Mouse (Mus musculus): Measurements from ENCODE around the gene Arpc2. TPM values are rescaled to one million over a fixed set of nuclear protein-coding genes. Genes with fewer than 3 reads are reported as not detected.
"Not testable (repeated sequence)": the region's sequence is repeated elsewhere in the genome, so short reads cannot be mapped to it uniquely, and the experiment has no call there.

The Arpc2 gene
- polyA plus RNA-seq, 1 experiment from 2014 or later: 413 TPM

DNA sequence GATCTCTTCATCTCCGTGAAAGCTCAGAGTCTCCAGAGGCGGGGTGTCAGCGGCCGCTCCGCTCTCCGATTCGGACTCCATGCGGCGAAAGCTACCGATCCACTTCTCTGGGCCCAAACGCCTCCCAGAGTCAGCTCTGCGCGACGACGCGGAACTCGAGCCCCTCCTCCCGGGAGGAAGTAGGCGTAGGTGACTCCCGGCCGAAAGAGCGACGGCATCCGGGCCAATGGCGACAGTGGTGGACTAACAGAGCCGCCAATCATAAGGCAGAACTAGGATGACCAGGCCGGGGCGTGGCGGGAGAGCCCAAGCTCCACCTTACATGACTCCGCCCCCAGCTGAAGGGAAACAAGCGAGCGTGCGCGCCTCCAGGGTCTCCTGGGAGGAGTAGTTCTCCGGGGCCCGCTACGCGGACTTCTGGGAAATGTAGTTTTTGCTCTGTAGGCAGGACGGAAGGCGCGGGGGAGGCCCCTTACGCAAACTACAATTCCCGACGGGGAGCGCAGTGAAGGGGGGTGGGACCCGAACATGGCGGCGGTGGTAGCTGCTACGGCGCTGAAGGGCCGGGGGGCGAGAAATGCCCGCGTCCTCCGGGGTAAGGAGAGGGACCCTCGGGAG lies 48.8 kb downstream of the Arpc2 start, which contains the start of the genes Aamp and Pnkd:
Gene Aamp, minus strand, starts transcription at position 196 of the 618 bp plus-strand sequence.
Gene Pnkd, plus strand, starts transcription at position 388 of the 618 bp plus-strand sequence.
- Histone ChIP-seq H3K27ac (peak within 1 kb of the TSS; percentile 85), H3K4me2 (peak within 1 kb of the TSS; percentile 78), H3K9ac (peak within 1 kb of the TSS; percentile 82), H3K27me3 (no peaks in the 10 kb centered on the region), H3K36me3 (peaks cover 47% of the 10 kb centered on the region), H3K4me1 (replicated peaks) (peaks cover 57% of the 10 kb centered on the region), H3K4me3 (peak within 1 kb of the TSS; percentile 79), H3K9me3 (replicated peaks) (no peaks in the 10 kb centered on the region)
- ATAC-seq (replicated peaks; ENCODE audit: insufficient number of reproducible peaks, insufficient read depth, low FRiP score, low read depth): peak; percentile 96
- under 1% methylated on average over 56 of the region's 56 CpGs for WGBS

DNA sequence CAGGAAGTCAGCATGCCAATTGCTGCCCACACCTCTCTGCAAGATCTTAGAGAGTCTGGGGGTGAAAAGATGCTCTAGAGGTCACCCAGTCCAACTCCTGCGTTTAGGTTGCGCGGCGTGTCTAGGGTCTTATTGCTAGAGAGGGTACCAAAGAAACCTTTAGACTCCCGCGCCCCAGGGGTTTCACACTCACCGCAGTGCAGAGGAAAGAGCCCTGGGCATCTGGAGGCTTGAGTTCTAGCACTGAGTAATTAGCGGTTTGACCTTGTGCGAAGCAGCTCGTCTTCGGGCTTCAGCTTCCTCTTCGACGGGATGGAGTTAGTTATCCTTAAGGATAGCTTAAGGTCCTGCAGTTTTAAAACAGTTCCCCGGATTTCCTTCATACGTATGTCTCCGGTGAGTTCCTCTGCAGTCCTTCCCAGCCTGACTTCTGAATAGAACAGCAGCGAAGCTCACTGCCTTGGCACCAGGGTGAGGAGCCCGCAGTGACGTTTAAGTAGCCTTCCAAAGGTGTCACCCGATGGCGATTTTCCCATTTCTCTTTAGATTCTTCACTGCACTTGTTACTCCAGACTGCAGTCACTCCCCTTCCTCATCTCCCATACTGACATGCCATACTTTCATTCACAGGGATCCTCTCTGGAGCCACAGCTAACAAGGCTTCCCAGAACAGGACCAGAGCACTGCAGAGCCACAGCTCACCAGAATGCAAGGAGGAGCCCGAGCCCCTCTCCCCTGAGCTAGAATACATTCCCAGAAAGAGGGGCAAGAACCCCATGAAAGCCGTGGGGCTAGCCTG lies 49.5 kb downstream of the Arpc2 start:
- H3K27ac ChIP-seq: peak overlapping the region; percentile 63

DNA sequence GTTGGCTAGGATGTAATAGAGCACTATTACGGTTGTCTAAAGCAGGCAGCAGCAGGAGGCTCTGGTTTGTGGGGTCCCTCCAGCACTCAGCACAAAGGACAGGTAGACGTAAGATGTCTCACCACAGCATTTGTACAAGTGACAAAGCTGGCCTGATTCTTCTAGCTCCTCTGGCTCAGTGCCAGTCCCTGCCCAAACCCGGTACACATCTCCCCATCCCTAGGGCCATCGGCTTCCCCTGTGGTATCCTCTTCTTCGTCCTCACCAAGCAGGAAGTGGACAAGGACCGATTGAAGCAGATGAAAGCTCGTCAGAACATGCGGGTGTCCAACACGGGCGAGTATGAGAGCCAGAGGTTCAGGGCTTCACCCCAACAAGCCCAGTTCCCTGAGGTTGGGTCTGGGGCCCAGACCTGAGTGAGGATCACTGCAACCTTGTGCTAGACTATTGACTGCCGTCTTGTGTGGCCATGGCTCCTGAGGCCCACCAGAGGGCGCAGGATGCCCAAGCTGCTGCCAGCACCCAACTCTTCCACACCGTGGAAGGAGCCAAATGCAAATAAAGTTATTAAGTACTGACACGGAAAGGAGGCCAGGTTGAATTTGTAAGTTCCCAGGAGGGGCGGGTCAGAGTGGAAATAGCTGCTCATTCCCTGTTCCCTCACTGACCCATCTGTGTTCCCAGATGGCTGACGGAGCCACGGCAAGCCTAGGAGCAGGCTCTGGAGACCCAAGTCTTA lies 51.2 kb downstream of the Arpc2 start:
- not testable (repeated sequence) for H3K27me3 ChIP-seq; H3K4me3 ChIP-seq; H3K9ac ChIP-seq; H3K4me2 ChIP-seq; H3K9me3 ChIP-seq (replicated peaks); H3K27ac ChIP-seq; ATAC-seq (replicated peaks; ENCODE audit: insufficient number of reproducible peaks, insufficient read depth, low FRiP score, low read depth)
- Histone ChIP-seq H3K36me3 (peaks cover 34% of the 10 kb centered on the region), H3K4me1 (replicated peaks) (peaks cover 77% of the 10 kb centered on the region)
- whole genome bisulfite sequencing: 58% methylated on average over 15 of the region's 17 CpGs

More for the DNA sequence above, 49.5 kb downstream of the Arpc2 start:
- peaks cover 65% of the 10 kb centered on the region for H3K4me1 ChIP-seq (replicated peaks)
- peak; percentile 0; the same call in 1 of the 2 replicates for ATAC-seq (replicated peaks; ENCODE audit: insufficient number of reproducible peaks, insufficient read depth, low FRiP score, low read depth)
- H3K9ac ChIP-seq: peak overlapping the region; percentile 75
- WGBS: 4% methylated on average over 23 of the region's 23 CpGs
- no peaks in the 10 kb centered on the region for H3K9me3 ChIP-seq (replicated peaks)
- H3K27me3 ChIP-seq: no peaks in the 10 kb centered on the region
- H3K4me2 ChIP-seq: peak overlapping the region; percentile 62
- peaks cover 41% of the 10 kb centered on the region for H3K36me3 ChIP-seq
- H3K4me3 ChIP-seq: peak overlapping the region; percentile 79

DNA sequence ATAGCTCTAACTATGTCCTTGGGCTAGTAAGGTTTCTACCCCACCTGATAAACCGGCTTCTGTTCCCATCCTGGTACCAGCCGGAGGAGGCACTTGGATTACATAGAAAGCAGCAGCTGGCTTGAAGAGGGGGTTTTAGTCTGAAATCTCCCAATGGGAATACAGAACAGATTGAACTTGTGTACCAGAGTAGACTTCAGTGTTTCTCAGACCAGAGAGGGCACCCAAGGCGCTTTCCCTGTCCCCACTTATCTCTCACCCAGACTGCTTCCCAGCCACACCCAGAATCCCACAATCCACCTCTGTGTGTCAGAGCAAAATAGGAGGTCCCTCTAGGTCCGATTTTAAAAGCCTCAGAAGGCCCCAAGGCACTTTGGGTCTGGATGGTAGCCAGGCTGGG lies 52.4 kb downstream of the Arpc2 start:
- H3K4me3 ChIP-seq: no peak overlapping the region
- no peaks in the 10 kb centered on the region for H3K9me3 ChIP-seq (replicated peaks)
- H3K36me3 ChIP-seq: peaks cover 32% of the 10 kb centered on the region; the same call in 1 of the 2 replicates
- WGBS: 61% methylated on average over 4 of the region's 4 CpGs
- peak overlapping the region; percentile 89 for H3K27ac ChIP-seq
- H3K27me3 ChIP-seq: no peaks in the 10 kb centered on the region
- H3K9ac ChIP-seq: no peak overlapping the region
- no peak for ATAC-seq (replicated peaks; ENCODE audit: insufficient number of reproducible peaks, insufficient read depth, low FRiP score, low read depth)
- peaks cover 75% of the 10 kb centered on the region for H3K4me1 ChIP-seq (replicated peaks)
- H3K4me2 ChIP-seq: no peak overlapping the region

DNA sequence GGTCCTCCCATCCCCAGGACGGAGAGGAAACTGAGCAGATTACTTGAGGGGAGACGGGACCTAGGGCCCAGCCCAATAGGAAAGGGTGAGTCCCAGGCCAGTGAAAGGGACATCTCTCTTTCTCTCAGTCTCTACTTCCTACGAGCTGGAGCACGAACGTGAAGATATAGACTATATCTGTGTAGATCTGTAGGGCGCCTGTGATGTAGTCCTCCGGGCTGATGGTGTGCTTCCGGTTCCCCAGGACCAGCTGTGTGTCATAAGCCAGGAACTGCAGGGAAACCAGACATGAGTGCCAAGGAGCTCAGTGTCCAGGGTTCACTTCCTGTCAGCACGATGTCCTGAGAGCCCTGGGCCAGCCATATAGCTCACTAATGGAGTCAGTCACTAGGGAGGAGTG lies 53.4 kb downstream of the Arpc2 start:
- H3K4me1 ChIP-seq (replicated peaks): peaks cover 79% of the 10 kb centered on the region
- no peak for ATAC-seq (replicated peaks; ENCODE audit: insufficient number of reproducible peaks, insufficient read depth, low FRiP score, low read depth)
- peaks cover 35% of the 10 kb centered on the region; the same call in 1 of the 2 replicates for H3K36me3 ChIP-seq
- H3K4me2 ChIP-seq: no peak overlapping the region
- H3K27ac ChIP-seq: peak overlapping the region; percentile 89
- H3K4me3 ChIP-seq: no peak overlapping the region
- no peaks in the 10 kb centered on the region for H3K27me3 ChIP-seq
- WGBS: 66% methylated on average over 9 of the region's 9 CpGs
- H3K9ac ChIP-seq: no peak overlapping the region; the same call in 1 of the 2 replicates
- no peaks in the 10 kb centered on the region for H3K9me3 ChIP-seq (replicated peaks)

DNA sequence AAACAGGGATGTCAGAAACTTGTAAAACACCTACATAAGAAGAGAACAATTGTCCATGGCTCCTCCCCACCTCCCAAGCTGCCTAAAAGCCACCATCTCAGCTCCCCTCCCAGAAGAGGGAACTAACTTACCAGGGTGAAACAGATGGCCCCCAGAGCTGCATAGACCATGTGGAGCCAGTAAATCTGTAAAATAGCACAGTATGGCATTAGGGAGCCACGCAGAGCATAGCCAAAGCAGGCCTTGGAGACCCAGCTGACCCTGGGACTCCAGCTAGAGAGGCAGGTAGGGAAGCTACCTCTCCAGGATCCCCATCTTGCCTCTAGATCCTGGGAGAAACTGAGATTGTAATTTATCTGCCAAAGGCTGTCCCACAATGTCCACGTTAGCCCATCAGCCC lies 53.9 kb downstream of the Arpc2 start:
- Histone ChIP-seq H3K9me3 (replicated peaks) (no peaks in the 10 kb centered on the region), H3K9ac (no peak overlapping the region), H3K27ac (peak overlapping the region; percentile 89), H3K27me3 (no peaks in the 10 kb centered on the region), H3K4me2 (no peak overlapping the region; the same call in 1 of the 2 replicates), H3K4me1 (replicated peaks) (peaks cover 83% of the 10 kb centered on the region), H3K4me3 (no peak overlapping the region), H3K36me3 (peaks cover 35% of the 10 kb centered on the region; the same call in 1 of the 2 replicates)
- 60% methylated on average over 2 of the region's 2 CpGs for WGBS
- ATAC-seq (replicated peaks; ENCODE audit: insufficient number of reproducible peaks, insufficient read depth, low FRiP score, low read depth): no peak

DNA sequence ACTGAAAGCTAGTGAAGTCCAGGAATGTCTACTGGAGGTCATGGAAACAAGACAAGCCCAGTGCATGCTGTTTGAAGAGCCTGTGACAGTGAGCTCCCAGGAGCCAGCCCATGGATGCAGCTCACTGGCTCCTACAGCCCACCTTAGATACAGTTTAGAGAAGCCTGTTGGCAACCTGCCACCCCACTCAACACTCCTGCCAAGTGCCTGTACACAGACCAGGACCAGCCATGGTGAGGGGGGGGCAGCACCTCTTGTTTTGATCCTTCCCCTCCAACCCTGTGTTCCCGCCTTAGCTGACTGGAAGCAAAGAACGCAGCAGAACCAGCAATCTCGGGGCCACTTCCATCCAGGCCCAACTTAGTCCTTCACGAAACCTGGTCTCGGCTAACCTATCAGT lies 54.3 kb downstream of the Arpc2 start:
- Histone ChIP-seq H3K27me3 (no peaks in the 10 kb centered on the region), H3K4me3 (no peak overlapping the region), H3K4me2 (peak overlapping the region; percentile 8; the same call in 1 of the 2 replicates), H3K9ac (no peak overlapping the region), H3K27ac (peak overlapping the region; percentile 89), H3K36me3 (peaks cover 35% of the 10 kb centered on the region; the same call in 1 of the 2 replicates), H3K9me3 (replicated peaks) (no peaks in the 10 kb centered on the region), H3K4me1 (replicated peaks) (peaks cover 87% of the 10 kb centered on the region)
- peak; percentile 80 for ATAC-seq (replicated peaks; ENCODE audit: insufficient number of reproducible peaks, insufficient read depth, low FRiP score, low read depth)
- WGBS: 36% methylated on average over 5 of the region's 5 CpGs

DNA sequence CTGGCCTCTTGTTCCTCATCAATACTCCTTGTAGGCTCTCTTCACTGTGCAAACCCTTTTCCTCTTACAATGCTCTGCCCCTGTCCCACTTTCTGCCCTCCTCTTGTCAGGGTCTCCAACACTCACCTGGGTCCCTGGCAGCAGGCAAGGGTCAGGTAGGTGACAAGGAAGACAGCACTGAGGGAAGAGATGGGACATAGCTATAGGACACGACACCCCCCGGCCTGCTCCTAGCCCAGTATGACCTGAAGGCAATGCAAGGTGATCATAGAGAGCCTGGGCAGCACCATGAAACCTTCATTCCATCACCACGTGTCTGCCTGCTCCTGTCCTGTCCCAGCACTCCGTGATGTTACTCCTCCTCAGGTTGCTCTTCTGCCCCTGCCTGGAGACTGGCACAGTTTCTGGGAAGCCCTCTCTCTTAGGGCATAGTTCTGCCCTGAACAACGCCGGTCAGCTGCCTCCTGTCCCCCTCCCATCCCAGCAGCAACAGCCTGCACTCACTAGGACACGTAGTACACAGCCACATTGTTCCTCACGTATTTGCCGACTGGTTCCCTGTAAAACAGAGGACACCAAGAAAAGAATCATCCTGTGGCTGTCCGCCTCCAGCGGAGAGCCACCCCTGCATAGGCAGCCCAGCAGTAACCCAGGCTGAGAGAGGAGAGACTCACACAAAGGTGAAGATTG lies 56.6 kb downstream of the Arpc2 start:
- H3K27ac ChIP-seq: 0 out of 2 replicates have a peak overlapping the region, but pooled peaks have one; percentile 6
- H3K4me2 ChIP-seq: no peak overlapping the region
- no peak overlapping the region for H3K4me3 ChIP-seq
- WGBS: 89% methylated on average over 11 of the region's 11 CpGs
- H3K27me3 ChIP-seq: no peaks in the 10 kb centered on the region
- no peak overlapping the region for H3K9ac ChIP-seq
- peaks cover 35% of the 10 kb centered on the region; the same call in 1 of the 2 replicates for H3K36me3 ChIP-seq
- H3K4me1 ChIP-seq (replicated peaks): peaks cover 93% of the 10 kb centered on the region
- ATAC-seq (replicated peaks; ENCODE audit: insufficient number of reproducible peaks, insufficient read depth, low FRiP score, low read depth): no peak
- no peaks in the 10 kb centered on the region for H3K9me3 ChIP-seq (replicated peaks)

DNA sequence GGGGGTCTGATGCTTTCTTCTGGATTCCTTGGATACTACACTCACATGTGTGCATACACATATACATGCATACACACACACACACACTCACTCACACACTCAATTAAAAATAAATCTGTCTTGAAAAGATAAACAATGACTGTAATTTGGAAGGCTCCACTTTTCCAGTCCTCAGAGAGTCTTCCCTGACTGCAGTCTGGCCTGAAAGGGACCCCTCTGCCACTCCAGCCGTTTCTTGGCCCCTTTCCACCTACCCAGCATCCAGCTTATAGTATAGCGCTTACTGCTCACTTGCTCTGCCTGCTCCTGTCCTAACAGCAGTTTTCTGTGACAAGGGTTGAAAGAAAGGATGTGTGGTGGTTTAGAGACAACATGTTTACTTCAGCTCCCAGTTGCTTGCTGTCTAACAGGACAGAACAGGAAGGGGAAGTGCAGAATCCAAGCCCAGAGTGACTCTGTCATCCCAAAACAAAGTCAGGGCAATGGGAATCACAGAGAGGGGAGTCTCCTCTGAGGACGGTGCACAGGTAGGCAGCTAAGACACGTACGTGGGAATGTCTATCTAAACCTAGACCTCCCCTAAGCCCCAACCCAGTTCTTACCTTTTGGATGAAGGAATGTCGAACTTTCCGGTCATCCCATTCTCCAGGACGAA lies 57.5 kb downstream of the Arpc2 start:
- Histone ChIP-seq H3K9ac (no peak overlapping the region), H3K27me3 (no peaks in the 10 kb centered on the region), H3K4me2 (no peak overlapping the region), H3K27ac (peak overlapping the region; percentile 99), H3K36me3 (peaks cover 31% of the 10 kb centered on the region; the same call in 1 of the 2 replicates), H3K9me3 (replicated peaks) (no peaks in the 10 kb centered on the region), H3K4me3 (no peak overlapping the region), H3K4me1 (replicated peaks) (peaks cover 95% of the 10 kb centered on the region)
- 74% methylated on average over 8 of the region's 8 CpGs for WGBS
- ATAC-seq (replicated peaks; ENCODE audit: insufficient number of reproducible peaks, insufficient read depth, low FRiP score, low read depth): no peak

DNA sequence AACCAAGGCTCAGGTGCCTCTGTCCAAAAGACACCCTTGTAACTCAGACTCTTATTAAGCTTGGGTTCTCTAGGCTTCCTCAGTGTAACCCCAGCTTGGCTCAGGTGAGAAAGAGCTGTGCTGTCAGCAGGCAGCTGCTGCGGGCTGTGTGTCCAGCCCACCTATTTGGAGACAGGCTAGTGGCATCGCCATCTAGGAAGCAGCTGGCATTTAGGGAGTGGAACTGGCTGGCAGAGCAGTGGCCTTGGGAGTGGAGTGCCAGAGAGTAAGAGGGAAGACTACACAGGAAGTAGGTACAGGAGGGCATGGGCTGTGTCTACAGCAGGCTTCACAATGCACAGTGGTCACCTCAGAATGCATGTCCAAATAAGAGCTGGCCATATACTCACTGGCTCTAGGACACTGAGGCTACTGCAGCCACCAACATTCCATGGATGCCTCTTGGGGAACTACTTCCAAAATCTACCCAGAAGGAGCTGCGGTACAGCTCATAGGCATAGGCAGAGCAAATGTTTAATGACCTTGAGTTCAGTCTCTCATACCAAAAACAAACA lies 58.3 kb downstream of the Arpc2 start:
- H3K9me3 ChIP-seq (replicated peaks): no peaks in the 10 kb centered on the region
- H3K4me2 ChIP-seq: no peak overlapping the region
- H3K27me3 ChIP-seq: no peaks in the 10 kb centered on the region
- H3K4me3 ChIP-seq: no peak overlapping the region
- 66% methylated on average over 3 of the region's 3 CpGs for WGBS
- H3K36me3 ChIP-seq: peaks cover 26% of the 10 kb centered on the region; the same call in 1 of the 2 replicates
- H3K4me1 ChIP-seq (replicated peaks): peaks cover 95% of the 10 kb centered on the region
- peak overlapping the region; percentile 99 for H3K27ac ChIP-seq
- no peak for ATAC-seq (replicated peaks; ENCODE audit: insufficient number of reproducible peaks, insufficient read depth, low FRiP score, low read depth)
- 0 out of 2 replicates have a peak overlapping the region, but pooled peaks have one; percentile 1 for H3K9ac ChIP-seq

All from heart, embryonic 15.5 days (tissue).